Mouse (Mus musculus): ENCODE results near the gene Dnaja3. TPM values are rescaled to one million over a fixed set of nuclear protein-coding genes. Genes with fewer than 3 reads are reported as not detected.

Dnaja3 gene
- total RNA-seq, 4 experiments from 2014 or later, result 146 to 154 (median 153) TPM

- DNase-seq (ENCODE audit: low spot score), result peak; percentile 47
Observed at GRCm38 (mm10) chr16:4642190-4642589, 2.4 kb downstream of the Dnaja3 start.

- DNase-seq (ENCODE audit: low spot score), result no peak
Observed at GRCm38 (mm10) chr16:4642937-4643336, 3.1 kb downstream of the Dnaja3 start.

GRCm38 (mm10) chr16:4643670-4644419, 4.1 kb downstream of the Dnaja3 start:
- DNase-seq (ENCODE audit: low spot score), result peak; percentile 70

- no peak for DNase-seq (ENCODE audit: low spot score)
Observed at GRCm38 (mm10) chr16:4645867-4646266, 6.1 kb downstream of the Dnaja3 start.

- DNase-seq (ENCODE audit: low spot score), result no peak
Observed at GRCm38 (mm10) chr16:4646831-4647230, 7.0 kb downstream of the Dnaja3 start.

GRCm38 (mm10) chr16:4647651-4648141, 7.9 kb downstream of the Dnaja3 start:
- peak; percentile 51 for DNase-seq (ENCODE audit: low spot score)

GRCm38 (mm10) chr16:4648416-4649023, 8.7 kb downstream of the Dnaja3 start:
- DNase-seq (ENCODE audit: low spot score), result no peak

GRCm38 (mm10) chr16:4649211-4649610, 9.4 kb downstream of the Dnaja3 start:
- no peak for DNase-seq (ENCODE audit: low spot score)

GRCm38 (mm10) chr16:4649692-4650091, 9.9 kb downstream of the Dnaja3 start:
- no peak for DNase-seq (ENCODE audit: low spot score)

- no peak for DNase-seq (ENCODE audit: low spot score)
Observed at GRCm38 (mm10) chr16:4650161-4650560, 10.4 kb downstream of the Dnaja3 start.

- no peak for DNase-seq (ENCODE audit: low spot score)
Observed at GRCm38 (mm10) chr16:4651081-4651480, 11.3 kb downstream of the Dnaja3 start.

- no peak for DNase-seq (ENCODE audit: low spot score)
Observed at GRCm38 (mm10) chr16:4651624-4652023, 11.8 kb downstream of the Dnaja3 start.

GRCm38 (mm10) chr16:4652707-4653416, 13.1 kb downstream of the Dnaja3 start:
- no peak for DNase-seq (ENCODE audit: low spot score)

GRCm38 (mm10) chr16:4654706-4655105, 14.9 kb downstream of the Dnaja3 start:
- no peak for DNase-seq (ENCODE audit: low spot score)

GRCm38 (mm10) chr16:4655251-4655734, 15.5 kb downstream of the Dnaja3 start:
- peak; percentile 44 for DNase-seq (ENCODE audit: low spot score)

- DNase-seq (ENCODE audit: low spot score), result peak; percentile 28
Observed at GRCm38 (mm10) chr16:4655764-4656570, 16.2 kb downstream of the Dnaja3 start.

- no peak for DNase-seq (ENCODE audit: low spot score)
Observed at GRCm38 (mm10) chr16:4656571-4657081, 16.8 kb downstream of the Dnaja3 start.

GRCm38 (mm10) chr16:4658781-4659245, 19.0 kb downstream of the Dnaja3 start:
- no peak for DNase-seq (ENCODE audit: low spot score)

- DNase-seq (ENCODE audit: low spot score), result no peak
Observed at GRCm38 (mm10) chr16:4659326-4659725, 19.5 kb downstream of the Dnaja3 start.

- no peak for DNase-seq (ENCODE audit: low spot score)
Observed at GRCm38 (mm10) chr16:4661605-4662004, 21.8 kb downstream of the Dnaja3 start.

GRCm38 (mm10) chr16:4663806-4664205, 24.0 kb downstream of the Dnaja3 start:
- no peak for DNase-seq (ENCODE audit: low spot score)

Data from heart, adult 8-10 months (tissue).